Mouse (Mus musculus): ENCODE results near the gene Tbx19. TPM values are rescaled to one million over a fixed set of nuclear protein-coding genes. Genes with fewer than 3 reads are reported as not detected.

Gene Tbx19
- polyA plus RNA-seq, 1 experiment from 2014 or later, result not detected

DNA sequence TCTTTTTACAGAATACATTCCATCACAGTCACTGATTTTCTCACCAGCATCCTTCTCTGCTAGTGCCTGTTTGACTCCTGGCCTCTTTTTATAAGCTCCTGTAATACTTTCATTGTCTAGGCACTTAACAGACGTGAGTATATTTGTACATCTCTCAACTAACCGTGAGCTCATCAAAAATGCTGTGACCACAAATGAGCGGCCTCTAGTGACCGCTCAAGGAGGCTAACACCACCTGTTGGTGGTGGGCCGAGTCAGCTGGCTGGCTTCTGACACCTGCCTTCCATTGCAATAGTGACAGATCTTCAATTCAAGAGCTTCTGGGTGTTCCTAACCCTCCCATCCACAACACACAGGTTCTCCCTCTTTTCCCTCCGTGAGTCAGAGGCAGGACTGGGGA lies 22.8 kb upstream of the Tbx19 start:
- 68% methylated on average over 6 of the region's 6 CpGs for WGBS
- no peaks in the 10 kb centered on the region for H3K27me3 ChIP-seq
- no peak overlapping the region for H3K27ac ChIP-seq
- no peaks in the 10 kb centered on the region for H3K9me3 ChIP-seq
- no peak overlapping the region for H3K4me3 ChIP-seq
- H3K9ac ChIP-seq, result no peak overlapping the region
- ATAC-seq (ENCODE audit: insufficient number of reproducible peaks, low FRiP score, low TSS enrichment, low read depth), result no peak
- H3K4me2 ChIP-seq, result no peak overlapping the region
- H3K4me1 ChIP-seq, result no peaks in the 10 kb centered on the region
- H3K36me3 ChIP-seq, result peaks cover 40% of the 10 kb centered on the region

DNA sequence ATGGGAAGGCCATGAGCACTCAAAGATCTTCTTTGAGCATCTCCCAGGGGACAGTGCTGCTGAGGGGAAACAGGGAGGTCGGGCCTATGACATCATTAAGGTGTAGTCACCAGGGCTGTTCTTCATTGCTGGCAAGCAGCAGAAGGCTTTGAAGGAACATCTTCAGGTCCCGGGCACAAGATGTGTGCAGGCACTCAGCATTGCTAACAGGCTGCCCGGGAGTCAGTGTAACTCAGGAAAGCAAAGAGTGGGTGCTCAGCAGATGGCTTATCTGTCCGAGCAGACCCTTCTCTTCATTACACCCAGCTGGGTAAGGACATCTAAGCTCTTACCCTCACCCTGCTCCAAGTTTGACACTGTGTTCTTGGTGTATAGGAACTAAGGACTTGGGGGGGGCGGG lies 18.7 kb upstream of the Tbx19 start:
- no peak overlapping the region for H3K4me3 ChIP-seq
- H3K27me3 ChIP-seq, result no peaks in the 10 kb centered on the region
- peaks cover 42% of the 10 kb centered on the region for H3K36me3 ChIP-seq
- H3K9ac ChIP-seq, result no peak overlapping the region
- no peak for ATAC-seq (ENCODE audit: insufficient number of reproducible peaks, low FRiP score, low TSS enrichment, low read depth)
- H3K27ac ChIP-seq, result no peak overlapping the region
- no peaks in the 10 kb centered on the region for H3K4me1 ChIP-seq
- no peaks in the 10 kb centered on the region for H3K9me3 ChIP-seq
- no peak overlapping the region for H3K4me2 ChIP-seq
- WGBS, result 81% methylated on average over 5 of the region's 5 CpGs

DNA sequence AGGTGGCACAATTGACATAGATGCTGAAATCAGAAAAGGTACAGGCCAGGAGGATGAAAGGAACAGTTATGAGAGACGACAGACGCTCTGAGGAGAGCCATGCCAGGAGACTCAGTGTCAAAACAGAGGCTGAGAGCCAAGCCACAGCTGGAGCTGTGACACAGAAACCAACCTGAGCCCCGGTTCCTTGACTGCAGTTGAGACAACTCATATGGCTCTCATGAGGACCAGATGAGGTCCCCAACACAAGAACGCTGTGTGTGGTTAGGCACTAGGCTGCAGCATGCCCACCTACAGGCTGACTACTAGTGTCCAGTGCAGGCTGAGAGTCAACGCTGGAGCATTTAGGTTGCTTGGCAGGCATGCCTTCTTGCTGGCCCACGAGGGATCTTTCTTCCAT lies 17.5 kb upstream of the Tbx19 start:
- H3K27ac ChIP-seq, result no peak overlapping the region
- H3K4me3 ChIP-seq, result no peak overlapping the region
- no peaks in the 10 kb centered on the region for H3K4me1 ChIP-seq
- ATAC-seq (ENCODE audit: insufficient number of reproducible peaks, low FRiP score, low TSS enrichment, low read depth), result no peak
- H3K27me3 ChIP-seq, result no peaks in the 10 kb centered on the region
- no peak overlapping the region for H3K4me2 ChIP-seq
- 81% methylated on average over 6 of the region's 6 CpGs for WGBS
- no peaks in the 10 kb centered on the region for H3K9me3 ChIP-seq
- peaks cover 31% of the 10 kb centered on the region for H3K36me3 ChIP-seq
- H3K9ac ChIP-seq, result no peak overlapping the region

DNA sequence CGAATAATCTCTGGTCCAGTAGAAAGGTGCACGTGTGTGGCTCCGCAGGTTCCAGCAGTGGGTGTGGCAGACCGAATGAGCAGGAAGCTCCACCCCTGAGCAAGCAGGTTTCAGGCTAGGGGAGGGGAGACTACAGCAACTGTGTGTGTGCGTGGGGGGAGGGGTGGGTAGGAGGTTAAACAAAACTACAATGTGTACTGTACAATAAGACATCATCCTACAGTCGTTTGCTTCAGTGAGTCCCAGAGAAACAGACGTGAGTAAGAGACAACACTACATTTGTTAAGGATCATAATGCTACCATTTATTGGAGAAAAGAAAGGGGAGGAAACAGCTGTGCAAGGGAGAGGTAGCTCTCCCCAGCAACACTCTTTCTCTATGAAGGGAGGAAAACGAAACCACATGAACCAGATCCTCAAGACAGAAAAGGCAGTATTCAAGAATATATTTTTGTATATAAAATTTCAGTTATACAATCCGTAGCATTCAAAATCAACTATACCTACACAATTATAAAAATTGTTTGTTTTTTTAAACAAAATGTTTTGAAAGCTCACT lies 13.6 kb upstream of the Tbx19 start:
- WGBS, result 57% methylated on average over 9 of the region's 9 CpGs
- H3K4me3 ChIP-seq, result no peak overlapping the region
- H3K27ac ChIP-seq, result no peak overlapping the region
- H3K9ac ChIP-seq, result no peak overlapping the region
- H3K4me1 ChIP-seq, result no peaks in the 10 kb centered on the region
- ATAC-seq (ENCODE audit: insufficient number of reproducible peaks, low FRiP score, low TSS enrichment, low read depth), result no peak
- H3K27me3 ChIP-seq, result no peaks in the 10 kb centered on the region
- no peak overlapping the region for H3K4me2 ChIP-seq
- peaks cover 17% of the 10 kb centered on the region for H3K36me3 ChIP-seq
- H3K9me3 ChIP-seq, result no peaks in the 10 kb centered on the region

DNA sequence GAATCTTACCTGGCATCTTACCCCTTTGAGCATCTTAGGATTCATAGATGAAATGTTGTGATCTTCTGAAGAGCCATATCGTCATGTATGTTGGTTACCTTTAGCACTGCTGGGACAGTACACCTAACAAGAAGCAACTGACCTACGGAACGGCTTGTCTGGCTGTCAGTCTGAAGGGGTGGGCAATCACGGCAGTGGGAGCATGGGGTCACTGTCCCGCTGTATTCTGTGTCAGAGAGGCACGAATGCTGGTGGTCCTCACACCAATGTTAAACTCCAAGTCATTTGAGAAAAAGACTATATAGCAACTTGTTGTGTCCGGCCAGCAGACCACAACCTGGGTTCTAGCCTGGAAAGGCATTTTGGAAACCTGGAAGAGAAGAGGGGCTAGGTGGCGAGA lies 10.7 kb upstream of the Tbx19 start:
- Histone ChIP-seq H3K4me3 (no peak overlapping the region), H3K4me2 (no peak overlapping the region), H3K36me3 (no peaks in the 10 kb centered on the region), H3K27me3 (no peaks in the 10 kb centered on the region), H3K27ac (no peak overlapping the region), H3K9me3 (no peaks in the 10 kb centered on the region), H3K9ac (no peak overlapping the region), H3K4me1 (no peaks in the 10 kb centered on the region)
- ATAC-seq (ENCODE audit: insufficient number of reproducible peaks, low FRiP score, low TSS enrichment, low read depth), result no peak
- 80% methylated on average over 8 of the region's 8 CpGs for WGBS

DNA sequence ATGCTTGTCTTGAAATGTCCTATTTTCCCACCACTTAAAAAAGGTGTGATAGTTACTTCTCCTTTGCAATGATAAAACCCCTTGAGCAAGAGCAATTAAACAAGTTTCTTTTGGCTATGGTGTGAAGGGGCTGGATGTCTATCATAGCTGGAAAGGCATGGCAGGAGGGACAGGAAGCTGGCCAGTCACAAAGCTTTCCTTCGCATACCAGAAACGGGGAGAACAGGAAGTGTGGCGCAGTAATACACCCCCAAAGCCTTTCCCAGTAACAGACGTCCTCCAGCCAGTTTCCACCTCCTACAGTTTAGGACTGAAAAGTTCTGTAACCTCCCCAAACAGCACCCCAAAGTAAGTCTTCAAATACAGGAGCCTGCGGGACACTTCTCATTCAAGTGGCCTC lies 9.6 kb upstream of the Tbx19 start:
- no peaks in the 10 kb centered on the region for H3K4me1 ChIP-seq
- no peak overlapping the region for H3K4me2 ChIP-seq
- no peaks in the 10 kb centered on the region for H3K9me3 ChIP-seq
- no peak overlapping the region for H3K27ac ChIP-seq
- H3K9ac ChIP-seq, result no peak overlapping the region
- no peaks in the 10 kb centered on the region for H3K36me3 ChIP-seq
- WGBS, result 67% methylated on average over 5 of the region's 5 CpGs
- no peak overlapping the region for H3K4me3 ChIP-seq
- no peak for ATAC-seq (ENCODE audit: insufficient number of reproducible peaks, low FRiP score, low TSS enrichment, low read depth)
- H3K27me3 ChIP-seq, result no peaks in the 10 kb centered on the region

DNA sequence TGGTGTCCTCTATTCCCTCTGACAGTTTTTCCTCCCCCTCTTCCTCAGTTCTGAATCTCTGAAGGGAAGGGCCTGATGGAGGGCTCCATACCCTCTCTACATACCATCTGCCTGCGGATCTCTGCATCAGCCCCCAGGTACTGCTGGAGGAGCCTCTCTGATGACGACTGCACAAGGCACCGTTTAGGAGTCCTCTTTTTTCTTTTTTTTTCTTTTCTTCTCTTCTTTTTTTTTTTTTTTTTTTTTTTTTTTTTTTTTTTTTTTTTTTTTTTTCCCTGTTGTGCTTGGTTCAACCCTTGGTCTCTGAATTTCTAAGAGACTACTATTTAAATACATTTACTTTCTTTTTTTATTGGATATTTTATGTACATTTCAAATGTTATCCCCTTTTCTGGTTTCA lies 8.9 kb upstream of the Tbx19 start:
- Histone ChIP-seq H3K36me3 (no peaks in the 10 kb centered on the region), H3K4me2 (no peak overlapping the region), H3K27ac (no peak overlapping the region), H3K4me1 (no peaks in the 10 kb centered on the region), H3K9me3 (no peaks in the 10 kb centered on the region), H3K27me3 (no peaks in the 10 kb centered on the region), H3K9ac (no peak overlapping the region), H3K4me3 (no peak overlapping the region)
- 84% methylated on average over 3 of the region's 3 CpGs for WGBS
- ATAC-seq (ENCODE audit: insufficient number of reproducible peaks, low FRiP score, low TSS enrichment, low read depth), result no peak

DNA sequence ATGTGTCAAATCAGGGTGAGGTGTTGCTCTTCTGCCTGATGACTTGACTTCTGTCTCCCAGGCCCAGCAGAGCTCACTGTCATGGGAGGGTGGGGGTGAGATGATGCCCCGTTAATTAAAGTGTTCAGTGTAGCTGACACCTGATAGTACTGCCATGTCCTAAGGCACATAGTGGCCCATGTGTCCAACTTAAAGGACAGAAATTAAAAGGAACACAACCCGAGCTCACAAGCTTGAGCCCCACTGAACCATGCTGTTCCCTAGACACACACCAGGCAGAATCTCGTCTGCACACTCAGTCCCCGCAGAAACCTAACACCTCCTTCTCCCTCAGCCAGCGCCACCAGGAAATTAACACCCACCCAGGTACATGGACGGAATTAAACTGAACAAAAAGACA lies 4.3 kb upstream of the Tbx19 start:
- Histone ChIP-seq H3K4me2 (no peak overlapping the region), H3K9ac (no peak overlapping the region), H3K4me3 (no peak overlapping the region), H3K4me1 (no peaks in the 10 kb centered on the region), H3K36me3 (no peaks in the 10 kb centered on the region), H3K9me3 (no peaks in the 10 kb centered on the region), H3K27me3 (no peaks in the 10 kb centered on the region), H3K27ac (no peak overlapping the region)
- 56% methylated on average over 6 of the region's 6 CpGs for WGBS
- ATAC-seq (ENCODE audit: insufficient number of reproducible peaks, low FRiP score, low TSS enrichment, low read depth), result no peak

DNA sequence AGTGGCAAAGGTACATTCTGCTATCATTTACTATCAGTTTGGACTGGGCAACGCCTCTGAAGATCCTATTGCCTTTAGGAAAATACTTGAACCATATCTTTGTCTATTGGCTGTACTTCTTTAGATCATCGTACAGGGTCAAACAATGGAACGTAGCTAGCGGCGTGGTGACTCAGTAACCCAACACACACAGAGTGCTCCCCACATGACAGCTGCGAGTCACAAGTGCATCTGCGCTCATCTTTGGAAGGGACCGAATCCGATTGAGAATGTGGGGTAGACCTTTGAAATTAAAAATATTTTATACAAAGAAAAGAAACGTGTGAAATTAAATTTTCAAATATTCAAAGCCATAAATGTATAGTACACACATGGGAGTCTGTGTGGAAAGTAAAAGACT lies 1.7 kb downstream of the Tbx19 start:
- Histone ChIP-seq H3K27me3 (no peaks in the 10 kb centered on the region), H3K4me2 (no peak overlapping the region), H3K9me3 (no peaks in the 10 kb centered on the region), H3K4me1 (no peaks in the 10 kb centered on the region), H3K27ac (no peak overlapping the region), H3K4me3 (no peak overlapping the region), H3K9ac (no peak overlapping the region), H3K36me3 (no peaks in the 10 kb centered on the region)
- ATAC-seq (ENCODE audit: insufficient number of reproducible peaks, low FRiP score, low TSS enrichment, low read depth), result no peak
- WGBS, result 79% methylated on average over 10 of the region's 10 CpGs

DNA sequence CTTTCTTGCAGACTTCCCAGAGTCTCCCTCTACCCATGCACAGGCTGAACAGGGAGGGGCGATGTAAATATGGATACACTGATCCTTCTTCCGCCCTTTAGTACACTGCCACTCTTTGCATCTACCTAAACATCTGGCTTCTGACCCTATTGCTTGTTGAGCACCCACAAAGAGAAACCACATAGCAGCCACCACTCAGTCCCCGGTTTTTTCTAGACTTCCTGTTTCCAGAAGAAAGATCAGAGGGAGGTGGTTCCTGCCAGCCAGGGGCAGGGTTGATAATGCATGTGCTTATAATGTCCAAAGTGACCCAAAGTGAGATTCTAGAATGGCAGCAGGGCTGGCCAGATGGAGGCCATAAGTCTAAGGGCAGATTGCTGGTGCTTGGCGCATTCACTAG lies 6.4 kb downstream of the Tbx19 start:
- WGBS, result 82% methylated on average over 4 of the region's 4 CpGs

DNA sequence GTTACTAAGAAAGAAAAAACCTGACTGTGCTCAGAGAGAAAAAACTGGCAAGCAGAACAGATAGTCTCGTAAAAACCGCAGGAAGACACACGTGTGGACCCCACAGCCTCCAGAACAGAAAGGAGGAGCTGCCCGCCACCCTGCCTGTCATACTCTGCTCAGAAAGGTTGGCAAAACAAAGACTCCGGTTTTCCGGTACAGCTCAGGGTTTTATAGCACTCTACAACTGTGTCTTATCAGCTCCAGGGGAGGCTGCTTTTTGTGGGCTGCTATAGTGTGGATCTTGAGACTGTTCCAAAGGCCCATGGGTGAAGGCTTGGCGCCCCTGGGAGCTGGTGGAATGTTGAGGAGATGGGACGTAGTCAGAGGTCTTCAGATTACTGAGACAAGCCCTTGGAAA lies 9.4 kb downstream of the Tbx19 start:
- Histone ChIP-seq H3K36me3 (no peaks in the 10 kb centered on the region), H3K27me3 (no peaks in the 10 kb centered on the region), H3K27ac (no peak overlapping the region), H3K9ac (no peak overlapping the region), H3K4me2 (no peak overlapping the region), H3K9me3 (no peaks in the 10 kb centered on the region), H3K4me1 (0 out of 2 replicates have a peak, but pooled peaks cover 2% of the 10 kb centered on the region), H3K4me3 (no peak overlapping the region)
- no peak for ATAC-seq (ENCODE audit: insufficient number of reproducible peaks, low FRiP score, low TSS enrichment, low read depth)
- 50% methylated on average over 8 of the region's 8 CpGs for WGBS

More for the DNA sequence above, 6.4 kb downstream of the Tbx19 start:
- Histone ChIP-seq H3K4me3 (no peak overlapping the region), H3K9ac (no peak overlapping the region), H3K4me1 (0 out of 2 replicates have a peak, but pooled peaks cover 2% of the 10 kb centered on the region), H3K27ac (no peak overlapping the region), H3K27me3 (no peaks in the 10 kb centered on the region), H3K9me3 (no peaks in the 10 kb centered on the region), H3K36me3 (no peaks in the 10 kb centered on the region), H3K4me2 (no peak overlapping the region)
- ATAC-seq (ENCODE audit: insufficient number of reproducible peaks, low FRiP score, low TSS enrichment, low read depth), result no peak

DNA sequence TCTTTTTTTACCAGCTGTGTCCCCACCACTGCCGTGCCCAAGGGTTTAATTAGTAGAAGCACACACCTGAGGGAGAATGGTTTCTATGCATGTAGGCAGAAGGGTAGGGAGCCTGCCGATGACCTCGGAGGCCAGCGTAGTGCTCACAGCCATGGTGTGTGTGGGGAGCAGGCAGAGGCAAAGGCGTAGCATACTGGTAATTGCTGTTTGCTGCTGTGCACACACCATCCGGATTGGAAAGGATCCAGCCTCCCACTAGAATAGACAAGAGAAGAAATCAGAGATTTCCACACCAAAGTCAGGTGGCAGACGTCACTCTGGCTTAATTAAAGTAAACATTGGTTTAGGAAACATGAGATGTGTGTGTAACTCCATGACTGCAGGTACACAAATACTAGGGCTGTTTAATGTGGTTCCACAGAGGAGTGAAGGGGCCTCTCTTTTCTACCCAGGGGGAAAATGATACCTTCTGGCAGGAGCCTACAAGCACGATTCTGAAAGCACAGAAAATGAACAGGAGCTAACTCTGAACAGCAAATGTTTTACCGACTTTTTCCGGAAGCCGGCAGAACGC lies 18.1 kb downstream of the Tbx19 start:
- 62% methylated on average over 12 of the region's 12 CpGs for WGBS

DNA sequence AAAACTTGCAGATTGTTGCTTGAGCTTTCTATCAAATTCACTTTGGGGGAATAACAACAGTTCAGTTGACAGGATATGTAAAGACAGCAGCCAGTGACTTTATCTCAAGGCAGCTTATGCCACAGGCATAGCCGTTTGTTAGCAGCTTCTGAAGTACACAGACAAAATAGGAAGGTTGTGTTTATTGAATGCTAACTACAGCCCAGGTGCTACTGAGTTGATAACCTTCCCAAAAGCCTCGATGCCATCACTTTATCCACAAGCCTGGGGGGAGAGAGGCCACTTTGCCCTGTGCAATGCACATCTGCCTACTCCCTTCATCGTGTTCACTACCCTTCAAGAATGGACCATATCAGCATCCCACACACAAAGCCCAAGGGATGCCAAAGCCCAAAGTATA lies 20.3 kb downstream of the Tbx19 start:
- no peak for ATAC-seq (ENCODE audit: insufficient number of reproducible peaks, low FRiP score, low TSS enrichment, low read depth)
- H3K4me1 ChIP-seq, result no peaks in the 10 kb centered on the region
- no peak overlapping the region for H3K4me3 ChIP-seq
- no peaks in the 10 kb centered on the region for H3K36me3 ChIP-seq
- no peaks in the 10 kb centered on the region for H3K27me3 ChIP-seq
- H3K4me2 ChIP-seq, result no peak overlapping the region
- 67% methylated on average over 3 of the region's 3 CpGs for WGBS
- H3K27ac ChIP-seq, result no peak overlapping the region
- no peaks in the 10 kb centered on the region for H3K9me3 ChIP-seq
- H3K9ac ChIP-seq, result no peak overlapping the region

More for the DNA sequence above, 18.1 kb downstream of the Tbx19 start:
- no peak for ATAC-seq (ENCODE audit: insufficient number of reproducible peaks, low FRiP score, low TSS enrichment, low read depth)
- no peaks in the 10 kb centered on the region for H3K27me3 ChIP-seq
- no peaks in the 10 kb centered on the region for H3K4me1 ChIP-seq
- H3K9ac ChIP-seq, result no peak overlapping the region
- H3K9me3 ChIP-seq, result no peaks in the 10 kb centered on the region
- no peak overlapping the region for H3K4me2 ChIP-seq
- no peaks in the 10 kb centered on the region for H3K36me3 ChIP-seq
- H3K4me3 ChIP-seq, result no peak overlapping the region
- no peak overlapping the region for H3K27ac ChIP-seq

Data from limb, embryonic 15.5 days (tissue).